Mouse (Mus musculus): ENCODE data around the gene Htr1f.
"Not testable (repeated sequence)": the region's sequence is repeated elsewhere in the genome, so short reads cannot be mapped to it uniquely, and the experiment has no call there.

The Htr1f gene

GRCm38 (mm10) chr16:65105184-65105931, at the start of gene Htr1f:
TSS of gene Htr1f (minus strand) at chr16:65105854.
- no peak for DNase-seq (ENCODE audit: low spot score)

- DNase-seq (ENCODE audit: low spot score), result no peak
Measured at GRCm38 (mm10) chr16:65139771-65140170, 34.1 kb upstream of the Htr1f start.

GRCm38 (mm10) chr16:65129391-65129790, 23.7 kb upstream of the Htr1f start:
- no peak for DNase-seq (ENCODE audit: low spot score)

- no peak for DNase-seq (ENCODE audit: low spot score)
Measured at GRCm38 (mm10) chr16:65127846-65128245, 22.2 kb upstream of the Htr1f start.

GRCm38 (mm10) chr16:65112221-65112620, 6.6 kb upstream of the Htr1f start:
- DNase-seq (ENCODE audit: low spot score), result no peak

GRCm38 (mm10) chr16:65093552-65093951, 12.1 kb downstream of the Htr1f start:
- DNase-seq (ENCODE audit: low spot score), result no peak

GRCm38 (mm10) chr16:65083475-65083874, 22.2 kb downstream of the Htr1f start:
- no peak for DNase-seq (ENCODE audit: low spot score)

GRCm38 (mm10) chr16:65069867-65070266, 35.8 kb downstream of the Htr1f start:
- no peak for DNase-seq (ENCODE audit: low spot score)

- DNase-seq (ENCODE audit: low spot score), result no peak
Measured at GRCm38 (mm10) chr16:65066264-65066663, 39.4 kb downstream of the Htr1f start.

GRCm38 (mm10) chr16:65037660-65038425, 67.8 kb downstream of the Htr1f start:
- not testable (repeated sequence) for DNase-seq (ENCODE audit: low spot score)

GRCm38 (mm10) chr16:65029675-65030074, 76.0 kb downstream of the Htr1f start:
- peak; percentile 57 for DNase-seq (ENCODE audit: low spot score)

GRCm38 (mm10) chr16:65022364-65022763, 83.3 kb downstream of the Htr1f start:
- no peak for DNase-seq (ENCODE audit: low spot score)

GRCm38 (mm10) chr16:65018710-65019109, 86.9 kb downstream of the Htr1f start:
- DNase-seq (ENCODE audit: low spot score), result no peak

- no peak for DNase-seq (ENCODE audit: low spot score)
Measured at GRCm38 (mm10) chr16:65018134-65018533, 87.5 kb downstream of the Htr1f start.

GRCm38 (mm10) chr16:65017566-65017965, 88.1 kb downstream of the Htr1f start:
- DNase-seq (ENCODE audit: low spot score), result no peak

GRCm38 (mm10) chr16:65015241-65015640, 90.4 kb downstream of the Htr1f start:
- no peak for DNase-seq (ENCODE audit: low spot score)

GRCm38 (mm10) chr16:65001993-65002821, 103.4 kb downstream of the Htr1f start:
- DNase-seq (ENCODE audit: low spot score), result no peak

- DNase-seq (ENCODE audit: low spot score), result no peak
Measured at GRCm38 (mm10) chr16:64989279-64989800, 116.3 kb downstream of the Htr1f start.

- DNase-seq (ENCODE audit: low spot score), result no peak
Measured at GRCm38 (mm10) chr16:64987564-64987963, 118.1 kb downstream of the Htr1f start.

- DNase-seq (ENCODE audit: low spot score), result no peak
Measured at GRCm38 (mm10) chr16:64987049-64987448, 118.6 kb downstream of the Htr1f start.

GRCm38 (mm10) chr16:64974636-64975035, 131.0 kb downstream of the Htr1f start:
- no peak for DNase-seq (ENCODE audit: low spot score)

Measured in layer of hippocampus, adult 9-10 months (tissue).